26 mouse cellular contexts compared by ENCODE assay signal in genomic region chr7:118954968-118955367, GRCm38 (mm10). TPM values are rescaled to one million over a fixed set of nuclear protein-coding genes. Genes with fewer than 3 reads are reported as not detected.
A peak's percentile ranks its signal among the peaks of the same experiment; 100 is the strongest.
DNase-seq lines count a peak whose midpoint lies in the region; ATAC-seq and TF ChIP-seq lines count a peak whose summit lies in the region.
"Had no signal": no experiment of that assay in that cellular context is flagged by ENCODE, and none has a peak within 500 bp of the region (broad histone marks: within the 10 kb centered on the region; RNA-seq: fewer than 3 reads in every experiment).

No protein-coding gene starts in this region.

- peaks cover 22% of the 10 kb centered on the region for H3K4me1 ChIP-seq in olfactory bulb, adult 2 months (ENCODE audit: control insufficient read depth, insufficient read depth, low read length)
- H3K4me1 ChIP-seq in hindbrain, postnatal 0 days (ENCODE audit: insufficient read depth, low read length), result no peaks in the 10 kb centered on the region
- H3K4me1 ChIP-seq in heart, adult 2 months (ENCODE audit: control insufficient read depth, insufficient read depth, low read length), result no peaks in the 10 kb centered on the region

- no peak for TF ChIP-seq EP300 in heart, adult 2 months (IDR thresholded peaks at IDR 0.05; ENCODE audit: insufficient read depth, low read depth, low read length)

- WGBS in olfactory bulb, adult 2 months, result 83% methylated on average over 1 of the region's 1 CpGs
- 90% methylated on average over 1 of the region's 1 CpGs for WGBS in hindbrain, postnatal 0 days
- WGBS in heart, adult 2 months, result 83% methylated on average over 1 of the region's 1 CpGs

- peak overlapping the region; percentile 62 for H3K27ac ChIP-seq in olfactory bulb, adult 2 months (ENCODE audit: insufficient read depth, low read depth, low read length)
- no peak overlapping the region for H3K27ac ChIP-seq in hindbrain, postnatal 0 days
- no peak overlapping the region for H3K27ac ChIP-seq in heart, adult 2 months

- H3K4me3 ChIP-seq in C2C12 (ENCODE audit: insufficient read depth, poor library complexity, severe bottlenecking) (no peak overlapping the region), myocyte (no peak overlapping the region)
- no peak overlapping the region for H3K4me3 ChIP-seq in olfactory bulb, adult 2 months (ENCODE audit: insufficient read depth, low read depth, low read length)
- no peak overlapping the region for H3K4me3 ChIP-seq in hindbrain, postnatal 0 days (ENCODE audit: low read length)
- H3K4me3 ChIP-seq in heart, adult 2 months, result no peak overlapping the region

- peak; percentile 59 for DNase-seq in Muller cell, postnatal 12 days (ENCODE audit: inconsistent ontology term)
- no peak for DNase-seq in hindbrain, postnatal 0 days (ENCODE audit: low spot score)
- DNase-seq in adipocyte (ENCODE audit: low spot score), result no peak
- DNase-seq in heart, adult 2 months, result no peak
- no peak for DNase-seq in gastrocnemius, postnatal 36 days
- DNase-seq: adrenal gland, adult 2 months; adrenal gland, adult 8-10 months; adrenal gland, postnatal 10 days; adrenal gland, postnatal 14 days; adrenal gland, postnatal 25 days; adrenal gland, postnatal 36 days; B cell, adult 2 months; cerebellum, adult 11 months; cerebellum, adult 11-12 months; cerebellum, adult 18-20 months; cerebellum, adult 2 months; cerebellum, adult 8-10 months had no signal

- H3K36me3 ChIP-seq in C2C12 (ENCODE audit: control insufficient read depth, insufficient read depth) (no peaks in the 10 kb centered on the region), myocyte (ENCODE audit: control insufficient read depth, insufficient read depth) (no peaks in the 10 kb centered on the region)
- H3K36me3 ChIP-seq in hindbrain, postnatal 0 days (ENCODE audit: insufficient read depth, low read length), result no peaks in the 10 kb centered on the region
- no peaks in the 10 kb centered on the region for H3K36me3 ChIP-seq in heart, adult 2 months (ENCODE audit: control insufficient read depth, insufficient read depth, low read length)
- H3K36me3 ChIP-seq: G1E had no signal

- ATAC-seq in hindbrain, postnatal 0 days, result no peak
- ATAC-seq: activated CD4-positive, CD25-positive, alpha-beta regulatory T cell, adult 4 months; CD4-positive, CD25-positive, alpha-beta regulatory T cell, adult 4 months; Patski had no signal

- H3K79me2 ChIP-seq in C2C12 (ENCODE audit: control insufficient read depth, insufficient read depth), result no peaks in the 10 kb centered on the region
- H3K79me2 ChIP-seq in myocyte (ENCODE audit: control insufficient read depth, insufficient read depth), result no peaks in the 10 kb centered on the region
- H3K79me2 ChIP-seq in heart, adult 2 months (replicated peaks; ENCODE audit: control insufficient read depth, insufficient read depth, low read length), result no peaks in the 10 kb centered on the region

- H3K9me3 ChIP-seq in hindbrain, postnatal 0 days (ENCODE audit: low read length), result no peaks in the 10 kb centered on the region
- H3K9me3 ChIP-seq: G1E had no signal

- H3K27me3 ChIP-seq in C2C12 (ENCODE audit: control insufficient read depth, insufficient read depth, insufficient read length) (no peaks in the 10 kb centered on the region), myocyte (ENCODE audit: control insufficient read depth, insufficient read depth, insufficient read length) (no peaks in the 10 kb centered on the region)
- no peaks in the 10 kb centered on the region for H3K27me3 ChIP-seq in hindbrain, postnatal 0 days (ENCODE audit: insufficient read depth, low read length)
- no peaks in the 10 kb centered on the region for H3K27me3 ChIP-seq in heart, adult 2 months (ENCODE audit: control insufficient read depth, insufficient read depth, low read length)
- H3K27me3 ChIP-seq: CH12.LX, Patski had no signal

- TF ChIP-seq CTCF in C2C12 (IDR thresholded peaks at IDR 0.05; ENCODE audit: control insufficient read depth, insufficient read depth, insufficient read length), result no peak
- no peak for TF ChIP-seq CTCF in olfactory bulb, adult 2 months (IDR thresholded peaks at IDR 0.05; ENCODE audit: insufficient read depth, low read depth, low read length)
- TF ChIP-seq CTCF in hindbrain, postnatal 0 days (IDR thresholded peaks at IDR 0.05; ENCODE audit: low read depth), result no peak
- no peak for TF ChIP-seq CTCF in heart, adult 2 months (IDR thresholded peaks at IDR 0.05)

- no peak for TF ChIP-seq POLR2A in myocyte (IDR thresholded peaks at IDR 0.05; ENCODE audit: insufficient read length, low read depth)
- no peak for TF ChIP-seq POLR2A in olfactory bulb, adult 2 months (IDR thresholded peaks at IDR 0.05; ENCODE audit: insufficient read depth, low read depth, low read length)
- no peak for TF ChIP-seq POLR2A in heart, adult 2 months (IDR thresholded peaks at IDR 0.05; ENCODE audit: insufficient read depth, low read depth, low read length)

- H3K79me3 ChIP-seq in C2C12 (ENCODE audit: low read depth), result no peaks in the 10 kb centered on the region

- H3ac ChIP-seq in C2C12 (ENCODE audit: control insufficient read depth, insufficient read length, low read depth) (no peak overlapping the region), myocyte (ENCODE audit: control insufficient read depth, insufficient read length) (no peak overlapping the region)

- no peak overlapping the region for H3K9ac ChIP-seq in hindbrain, postnatal 0 days (replicated peaks; ENCODE audit: low read length)
- H3K9ac ChIP-seq in heart, adult 2 months (ENCODE audit: low read depth, low read length), result no peak overlapping the region

- no peak overlapping the region for H3K4me2 ChIP-seq in myocyte (ENCODE audit: low read depth)
- no peak overlapping the region for H3K4me2 ChIP-seq in hindbrain, postnatal 0 days (ENCODE audit: low read depth, low read length)

- intact Hi-C loops in heart, adult 2 months (cut with DNase I), result no loop called here
- intact Hi-C loops in gastrocnemius, postnatal 36 days (cut with DNase I), result no loop called here

TF ChIP-seq in C2C12, 6 proteins besides CTCF, POLR2A, EP300 and RAD21:
- TF ChIP-seq MYOD1 (IDR thresholded peaks at IDR 0.05; ENCODE audit: control insufficient read depth, insufficient read length, low read depth), result no peak
- TF ChIP-seq USF1 (IDR thresholded peaks at IDR 0.05; ENCODE audit: low read depth), result peak; percentile 81
TF ChIP-seq in C2C12: peak in this region for 1.

TF ChIP-seq in myocyte, 11 proteins besides CTCF, POLR2A, EP300 and RAD21:
- TF ChIP-seq USF1 (IDR thresholded peaks at IDR 0.05; ENCODE audit: low read depth) (peak; percentile 61), CEBPB (IDR thresholded peaks at IDR 0.05; ENCODE audit: insufficient read depth, poor library complexity, severe bottlenecking) (no peak)

RNA-seq across cellular contexts. Expression of gene Gprc5b, which starts 40.0 kb away (rescaled TPM):
- polyA plus RNA-seq in C2C12 (2012; fragmentation: generic; extraction: Trizol) (31.3 TPM), myocyte (2012; fragmentation: generic; extraction: Trizol) (27.5 TPM)
- polyA plus RNA-seq in olfactory bulb, adult 2 months (2012; ENCODE audit: insufficient read depth, insufficient read length, low replicate concordance, missing spikeins), result not detected in 2 replicates
- total RNA-seq in hindbrain, postnatal 0 days (2014; rRNA removed), result 42.8 and 56.9 TPM in 2 replicates
- polyA plus RNA-seq in hindbrain, postnatal 0 days (2015; fragmentation: Nextera tagmentation; extraction: Ambion mirVana), result 9.5 and 10.6 TPM in 2 replicates
- total RNA-seq in heart, adult 2 months (2021), result 10 to 100 TPM; 11.3 to 11.6 TPM
- 20.4 and 24.0 TPM in 2 replicates for polyA plus RNA-seq in heart, adult 2 months (2012; rRNA removed)
- total RNA-seq in gastrocnemius, postnatal 36 days (2021), result 10 to 100 TPM; 14.0 to 19.0 TPM
- total RNA-seq: MEL had no signal
- polyA plus RNA-seq: G1E had no signal
